Mouse (Mus musculus) ES-Bruce4 (cell line): ENCODE data around the gene Rpl7l1. TPM values are rescaled to one million over a fixed set of nuclear protein-coding genes. Genes with fewer than 3 reads are reported as not detected.

Source experiments
- H3K27ac ChIP-seq: 2 replicates; pipeline ENCODE4 v1.5.1; 2012; ENCODE audit warnings: low read length, inconsistent platforms; ENCODE audit not compliant: insufficient read depth
- H3K27me3 ChIP-seq: 2 replicates; pipeline ENCODE4 v1.6.1; 2012; ENCODE audit warnings: mild to moderate bottlenecking, low read length, inconsistent platforms; ENCODE audit not compliant: control insufficient read depth, poor library complexity, insufficient read depth, severe bottlenecking
- H3K36me3 ChIP-seq: 2 replicates; pipeline ENCODE4 v1.6.1; 2012; ENCODE audit warnings: inconsistent platforms, mild to moderate bottlenecking, low read length, moderate library complexity; ENCODE audit not compliant: control insufficient read depth, poor library complexity, insufficient read depth, severe bottlenecking
- H3K4me1 ChIP-seq: one replicate; pipeline ENCODE4 v1.8.1; 2011; ENCODE audit warnings: low read length; ENCODE audit not compliant: control insufficient read depth, insufficient read depth
- H3K4me3 ChIP-seq: 2 replicates; pipeline ENCODE4 v1.5.1; 2011; ENCODE audit warnings: low read depth, mild to moderate bottlenecking, low read length
- H3K9ac ChIP-seq: 2 replicates; pipeline ENCODE4 v1.6.1; 2012; ENCODE audit warnings: low read depth, mild to moderate bottlenecking, inconsistent platforms; ENCODE audit not compliant: poor library complexity, severe bottlenecking
- H3K9me3 ChIP-seq: replicated peaks from 2 replicates; pipeline ENCODE4 v1.6.1; 2012; ENCODE audit warnings: mild to moderate bottlenecking, low read length, inconsistent platforms; ENCODE audit not compliant: control insufficient read depth, poor library complexity, insufficient read depth, severe bottlenecking
- CTCF ChIP-seq: IDR thresholded peaks from one replicate; pipeline ENCODE4 v1.8.1; 2011; ENCODE audit warnings: low read depth, low read length
- EP300 ChIP-seq: IDR thresholded peaks from 2 replicates; pipeline ENCODE4 v1.6.1; 2011; ENCODE audit warnings: low read depth, low read length; ENCODE audit not compliant: insufficient read depth
- POLR2A ChIP-seq: IDR thresholded peaks from one replicate; pipeline ENCODE4 v1.8.1; 2011; ENCODE audit warnings: low read length; ENCODE audit not compliant: insufficient read depth
- polyA plus RNA-seq: library from polyadenylated mRNA; stranded (reverse); fragments of >200 nt; gene quantifications from 2 replicates; pipeline ENCODE4 v1.2.4, GENCODE M21; 2011; ENCODE audit warnings: low read depth; ENCODE audit not compliant: missing spikeins, insufficient read depth, insufficient read length

The Rpl7l1 gene
- polyA plus RNA-seq, 1 experiment = 196 TPM

DNA sequence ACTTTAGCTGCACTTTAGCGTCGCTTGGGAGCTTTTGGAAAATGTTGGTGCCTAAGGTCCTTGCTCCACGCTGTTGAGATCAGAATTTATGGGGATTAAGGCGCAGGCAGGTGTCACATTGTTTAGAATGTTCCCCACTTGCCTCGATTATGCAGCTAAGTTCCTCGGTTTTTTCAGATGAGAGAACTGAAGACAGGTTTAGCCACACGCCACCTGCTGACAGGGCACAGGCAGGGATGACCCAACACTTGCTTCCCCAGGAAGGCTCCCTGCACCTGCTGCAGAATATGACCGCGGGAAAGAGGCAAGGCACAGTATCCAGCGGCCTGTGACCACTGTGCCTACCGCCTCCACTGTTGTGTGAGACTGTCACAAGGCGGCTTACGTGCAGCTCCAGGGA is 33.8 kb upstream of the Rpl7l1 start:
- peak overlapping the region; percentile 6; the same call in 1 of the 2 replicates for H3K9ac ChIP-seq
- H3K27ac ChIP-seq = peak overlapping the region; percentile 91; the same call in 1 of the 2 replicates
- H3K4me1 ChIP-seq = peaks cover 5% of the 10 kb centered on the region
- TF ChIP-seq POLR2A = no peak
- TF ChIP-seq CTCF = peak; percentile 32
- 0 out of 2 replicates have a peak, but pooled peaks have one; percentile 18 for TF ChIP-seq EP300
- H3K4me3 ChIP-seq = no peak overlapping the region
- H3K36me3 ChIP-seq = no peaks in the 10 kb centered on the region
- H3K27me3 ChIP-seq = no peaks in the 10 kb centered on the region
- H3K9me3 ChIP-seq = no peaks in the 10 kb centered on the region

- Histone ChIP-seq H3K9ac (peak overlapping the region; percentile 62), H3K27me3 (no peaks in the 10 kb centered on the region), H3K9me3 (no peaks in the 10 kb centered on the region), H3K4me1 (peaks cover 5% of the 10 kb centered on the region), H3K4me3 (0 out of 2 replicates have a peak overlapping the region, but pooled peaks have one; percentile 11), H3K36me3 (peaks cover under 1% of the 10 kb centered on the region), H3K27ac (peak overlapping the region; percentile 91)
- no peak for TF ChIP-seq POLR2A
- no peak for TF ChIP-seq CTCF
- no peak for TF ChIP-seq EP300
These were observed 32.0 kb upstream of the Rpl7l1 start for GRCm38 (mm10) chr17:46814497-46814896.

DNA sequence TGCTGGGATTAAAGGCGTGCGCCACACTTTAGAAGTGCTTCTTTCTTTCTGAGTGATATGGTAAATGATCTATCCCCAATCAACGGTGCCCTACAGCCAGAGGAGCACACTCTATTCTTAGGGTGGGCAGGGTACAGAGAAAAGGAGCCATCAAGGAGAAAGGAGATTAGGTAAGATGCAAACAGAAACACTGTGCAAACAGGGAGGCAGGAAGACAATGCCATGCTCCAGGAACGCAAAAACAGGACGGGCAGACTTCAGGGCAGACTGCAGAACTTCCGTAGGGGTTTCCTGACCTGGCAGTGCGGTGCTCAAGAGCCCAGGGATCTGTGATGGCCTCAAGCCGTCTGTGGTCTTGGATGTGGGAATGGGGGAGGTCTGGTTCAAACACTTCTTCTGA is 31.2 kb upstream of the Rpl7l1 start:
- Histone ChIP-seq H3K27me3 (no peaks in the 10 kb centered on the region), H3K4me3 (peak overlapping the region; percentile 66), H3K9ac (peak overlapping the region; percentile 62), H3K4me1 (peaks cover 5% of the 10 kb centered on the region), H3K36me3 (peaks cover 8% of the 10 kb centered on the region), H3K27ac (peak overlapping the region; percentile 91), H3K9me3 (no peaks in the 10 kb centered on the region)
- TF ChIP-seq CTCF (no peak), EP300 (0 out of 2 replicates have a peak, but pooled peaks have one; percentile 27), POLR2A (no peak)

GRCm38 (mm10) chr17:46812442-46812841 is 30.0 kb upstream of the Rpl7l1 start:
- Histone ChIP-seq H3K9me3 (no peaks in the 10 kb centered on the region), H3K4me3 (no peak overlapping the region), H3K27ac (peak overlapping the region; percentile 95), H3K9ac (peak overlapping the region; percentile 62), H3K27me3 (no peaks in the 10 kb centered on the region), H3K36me3 (peaks cover 17% of the 10 kb centered on the region), H3K4me1 (peaks cover 6% of the 10 kb centered on the region)
- TF ChIP-seq CTCF = no peak
- peak; percentile 71 for TF ChIP-seq EP300

GRCm38 (mm10) chr17:46810672-46811071 is 28.2 kb upstream of the Rpl7l1 start:
- Histone ChIP-seq H3K9me3 (no peaks in the 10 kb centered on the region), H3K4me3 (peak overlapping the region; percentile 16), H3K4me1 (peaks cover 4% of the 10 kb centered on the region), H3K9ac (peak overlapping the region; percentile 52), H3K27me3 (no peaks in the 10 kb centered on the region), H3K36me3 (peaks cover 33% of the 10 kb centered on the region), H3K27ac (peak overlapping the region; percentile 95)
- TF ChIP-seq CTCF (no peak), EP300 (peak; percentile 62; the same call in 1 of the 2 replicates)

GRCm38 (mm10) chr17:46809131-46809830 is 26.8 kb upstream of the Rpl7l1 start:
- Histone ChIP-seq H3K27me3 (no peaks in the 10 kb centered on the region), H3K4me1 (peaks cover 2% of the 10 kb centered on the region), H3K4me3 (peak overlapping the region; percentile 2; the same call in 1 of the 2 replicates), H3K9me3 (no peaks in the 10 kb centered on the region), H3K27ac (peak overlapping the region; percentile 70), H3K36me3 (peaks cover 38% of the 10 kb centered on the region), H3K9ac (peak overlapping the region; percentile 34)
- no peak for TF ChIP-seq CTCF
- TF ChIP-seq POLR2A = no peak
- no peak for TF ChIP-seq EP300
